Mouse (Mus musculus): ENCODE results near the gene D130040H23Rik. TPM values are rescaled to one million over a fixed set of nuclear protein-coding genes. Genes with fewer than 3 reads are reported as not detected.
A peak's percentile ranks its signal among the peaks of the same experiment; 100 is the strongest.
"Not testable (repeated sequence)": the region's sequence is repeated elsewhere in the genome, so short reads cannot be mapped to it uniquely, and the experiment has no call there.

The D130040H23Rik gene
- total RNA-seq (2015), result 6.1 and 6.2 TPM in 2 replicates
- 3.5 and 4.1 TPM in 2 replicates for total RNA-seq (2017)

DNA sequence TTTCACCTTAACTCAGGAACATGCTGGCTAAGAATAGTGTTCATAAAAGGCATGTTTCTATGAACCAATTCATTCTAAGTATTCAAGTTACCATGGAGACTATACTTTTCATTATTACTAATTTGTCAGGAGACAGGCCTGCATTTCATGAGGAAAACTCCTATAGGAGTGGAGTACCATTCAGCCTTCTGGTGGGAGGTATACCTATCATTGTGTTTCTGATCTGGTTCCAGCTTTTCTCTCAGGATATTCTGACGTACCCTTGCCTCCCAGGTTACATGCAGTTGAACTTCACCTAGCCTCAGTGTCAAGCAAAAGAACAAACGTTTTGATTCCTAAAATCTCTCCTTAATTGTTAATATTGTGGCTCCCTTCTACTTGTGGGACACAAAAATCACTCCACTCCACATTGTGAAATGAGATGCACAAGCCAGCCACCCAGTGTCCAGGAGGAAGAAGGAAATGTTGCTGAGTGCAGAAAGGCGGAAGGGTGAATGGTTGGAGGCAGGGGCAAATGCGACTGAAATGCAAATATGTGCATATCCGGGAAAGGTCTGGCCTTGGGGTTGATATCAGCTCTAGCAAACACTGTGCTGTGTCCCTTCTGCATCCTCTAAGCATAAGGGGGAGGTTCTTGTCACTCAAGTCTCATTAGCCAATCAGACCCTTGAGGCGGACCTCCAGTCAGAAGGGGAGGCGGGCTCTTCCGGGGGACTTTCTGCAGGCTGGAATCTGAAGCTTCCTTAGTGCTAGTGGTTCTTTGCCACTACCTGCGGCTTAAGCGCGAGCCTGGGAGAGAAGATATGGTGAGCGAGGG lies at the start of gene D130040H23Rik:
Gene D130040H23Rik (plus strand): TSS at position 695 of the 817 bp plus-strand sequence.
- ATAC-seq (ENCODE audit: poor library complexity, severe bottlenecking), result peak; percentile 99

DNA sequence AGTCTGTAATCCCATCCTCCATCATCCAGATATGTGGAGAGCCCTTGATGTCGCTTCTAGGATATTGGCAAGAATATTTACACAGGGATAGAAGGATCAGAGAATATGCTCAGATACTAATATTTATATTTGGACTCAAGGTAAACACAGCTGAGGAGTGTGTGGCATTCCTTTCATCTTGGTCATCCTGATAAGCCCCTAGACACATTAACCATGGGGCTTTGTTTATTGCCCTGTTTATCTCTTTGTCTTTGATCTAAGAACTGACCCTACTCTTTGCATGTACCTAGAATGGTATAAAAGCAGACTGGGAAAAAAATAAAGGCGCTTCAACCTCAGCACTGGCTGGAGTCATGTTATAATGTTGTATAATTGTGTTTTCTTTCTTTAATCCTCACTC lies 28.3 kb upstream of the D130040H23Rik start:
- no peak for ATAC-seq (ENCODE audit: poor library complexity, severe bottlenecking)

- ATAC-seq (ENCODE audit: poor library complexity, severe bottlenecking), result no peak
Observed at GRCm38 (mm10) chr8:69268525-69268924, 2.4 kb upstream of the D130040H23Rik start.

GRCm38 (mm10) chr8:69271203-69271554 lies 299 bp downstream of the D130040H23Rik start:
- no peak; the same call in 1 of the 2 replicates for ATAC-seq (ENCODE audit: poor library complexity, severe bottlenecking)

- no peak for ATAC-seq (ENCODE audit: poor library complexity, severe bottlenecking)
Observed at GRCm38 (mm10) chr8:69272435-69272834, 1.6 kb downstream of the D130040H23Rik start.

DNA sequence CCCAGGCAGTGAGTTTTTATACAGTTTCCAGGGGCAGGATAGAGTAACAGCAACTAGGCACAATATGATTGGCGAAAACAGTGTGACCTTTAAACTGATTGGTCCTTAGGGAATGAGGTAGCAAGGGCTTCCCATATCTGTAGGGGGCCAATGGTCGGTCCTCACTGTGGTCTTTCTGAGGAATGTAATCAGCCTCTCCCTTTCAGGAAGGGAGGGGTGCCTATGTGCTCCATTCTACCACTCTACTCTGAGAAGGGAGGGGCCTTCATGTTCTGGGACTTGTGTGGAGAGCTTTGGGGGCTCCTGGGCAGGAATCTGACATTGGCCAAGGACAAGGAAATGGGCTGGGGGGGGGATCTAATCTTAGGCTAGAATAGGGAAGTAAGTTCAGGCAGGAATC lies 53.9 kb downstream of the D130040H23Rik start:
- no peak for ATAC-seq (ENCODE audit: poor library complexity, severe bottlenecking)

- peak; percentile 97 for ATAC-seq (ENCODE audit: poor library complexity, severe bottlenecking)
Observed at GRCm38 (mm10) chr8:69328301-69329288, 57.7 kb downstream of the D130040H23Rik start.

GRCm38 (mm10) chr8:69329289-69329688 lies 58.4 kb downstream of the D130040H23Rik start:
- ATAC-seq (ENCODE audit: poor library complexity, severe bottlenecking), result not testable (repeated sequence)

Other genes with a start within 250 kb of the D130040H23Rik start
- gene Zfp930, start 62.0 kb upstream of the D130040H23Rik start, total RNA-seq (2015), result 11.8 and 12.1 TPM in 2 replicates
- gene Zfp930, start 62.0 kb upstream of the D130040H23Rik start, total RNA-seq (2017), result 13.0 TPM in 2 replicates
- not detected in 2 replicates for gene Gm9495, start 182.5 kb downstream of the D130040H23Rik start, total RNA-seq (2015)
- gene Gm9495, start 182.5 kb downstream of the D130040H23Rik start, total RNA-seq (2017), result not detected in 2 replicates

Data from megakaryocyte, adult 5-6 weeks (primary cell).